Mouse (Mus musculus) cerebellum, adult 8-10 months (tissue): Measurements from ENCODE around the gene Bbox1.

Experiments used
- DNase-seq: peaks from one replicate; pipeline ENCODE4 v3.0.0; 2022

Bbox1 gene

GRCm38 (mm10) chr2:110314509-110315155 is at the start of gene Bbox1:
Gene Bbox1, minus strand, starts transcription at chr2:110314560.
- peak; percentile 1 for DNase-seq

GRCm38 (mm10) chr2:110363855-110364254 is 49.5 kb upstream of the Bbox1 start:
- no peak for DNase-seq

DNA sequence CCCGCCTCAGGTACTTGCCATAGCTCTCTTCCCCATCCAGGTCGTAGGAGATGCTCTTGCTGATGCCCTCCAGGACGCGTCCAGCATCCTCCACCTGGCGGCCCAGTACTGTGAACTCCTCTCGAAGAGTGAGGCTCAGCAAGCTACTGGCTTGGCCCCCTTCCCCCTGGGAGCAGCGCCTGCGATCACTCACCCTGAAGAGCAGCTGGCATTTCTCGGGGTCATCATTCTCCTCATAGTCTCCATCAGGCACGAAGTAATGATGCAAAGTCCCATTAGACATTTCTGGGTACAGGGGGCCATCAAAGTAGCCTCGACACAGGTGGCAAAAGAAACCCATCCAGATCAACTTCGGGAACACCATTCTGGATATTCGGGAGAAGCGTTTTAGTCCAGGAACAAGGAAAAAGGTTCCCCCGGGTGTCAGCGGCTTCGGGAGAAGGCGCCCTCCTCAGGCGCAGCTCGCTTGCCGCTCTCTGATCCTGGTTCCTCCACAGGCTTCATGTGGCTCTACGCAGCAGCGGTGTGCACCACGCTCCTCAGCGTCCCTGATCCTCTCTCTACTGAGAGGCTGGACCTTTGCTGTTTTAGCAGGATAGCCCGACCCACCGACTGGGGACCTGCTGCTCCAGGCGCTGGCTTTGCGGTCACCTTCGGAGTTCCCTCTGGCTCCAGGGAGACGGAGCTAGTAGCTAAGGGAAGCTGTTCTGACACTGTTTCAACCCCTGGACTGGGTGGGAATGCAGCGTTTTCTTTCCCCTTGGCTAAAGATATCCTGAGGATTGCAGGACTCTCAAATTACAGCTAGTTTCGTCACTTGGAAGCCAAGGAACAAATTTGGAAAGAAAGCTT is 48.3 kb upstream of the Bbox1 start, which contains the start of gene Fibin:
Gene Fibin, minus strand, starts transcription at position 752 of the 852 bp plus-strand sequence.
- no peak for DNase-seq

GRCm38 (mm10) chr2:110353302-110353970 is 39.1 kb upstream of the Bbox1 start:
- DNase-seq, result no peak

DNA sequence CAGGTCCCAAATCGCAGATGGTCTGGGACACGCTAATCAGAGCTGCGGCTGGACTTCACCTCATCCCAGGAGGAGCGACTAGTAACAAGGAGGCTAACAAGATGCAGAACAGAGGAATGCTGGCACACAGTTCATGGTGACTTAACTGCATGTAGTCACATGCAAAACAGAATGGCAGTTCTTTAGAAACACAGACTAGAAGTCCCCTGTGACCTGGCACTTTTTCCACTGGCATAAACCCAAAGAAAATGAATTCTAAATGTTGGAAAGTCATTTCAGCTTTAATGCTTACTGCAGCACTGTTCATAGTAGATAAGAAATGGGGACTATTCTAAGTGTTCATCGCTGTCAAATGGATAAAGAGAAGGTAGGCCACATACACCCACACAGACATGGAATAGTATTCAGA is 37.5 kb upstream of the Bbox1 start:
- DNase-seq, result no peak

DNA sequence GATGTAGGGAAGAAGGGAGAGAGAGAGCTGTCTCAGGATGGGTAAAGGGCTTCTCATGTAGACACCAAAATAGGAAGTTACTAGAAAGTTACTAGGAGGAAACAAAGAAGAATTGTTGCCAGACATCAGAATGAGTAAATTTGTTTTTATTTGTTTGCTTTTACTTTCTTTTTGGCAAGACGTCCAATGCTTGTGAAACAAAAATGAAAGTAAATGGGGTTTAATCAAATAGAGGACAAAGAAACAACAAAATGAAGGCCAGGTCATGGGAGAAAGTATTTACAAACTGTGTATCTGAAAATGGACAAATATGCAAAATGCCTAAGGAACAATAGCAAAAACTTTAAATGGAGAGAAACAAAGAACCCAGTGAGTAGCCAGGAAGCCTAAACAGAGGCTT is 37.0 kb upstream of the Bbox1 start:
- DNase-seq, result no peak

DNA sequence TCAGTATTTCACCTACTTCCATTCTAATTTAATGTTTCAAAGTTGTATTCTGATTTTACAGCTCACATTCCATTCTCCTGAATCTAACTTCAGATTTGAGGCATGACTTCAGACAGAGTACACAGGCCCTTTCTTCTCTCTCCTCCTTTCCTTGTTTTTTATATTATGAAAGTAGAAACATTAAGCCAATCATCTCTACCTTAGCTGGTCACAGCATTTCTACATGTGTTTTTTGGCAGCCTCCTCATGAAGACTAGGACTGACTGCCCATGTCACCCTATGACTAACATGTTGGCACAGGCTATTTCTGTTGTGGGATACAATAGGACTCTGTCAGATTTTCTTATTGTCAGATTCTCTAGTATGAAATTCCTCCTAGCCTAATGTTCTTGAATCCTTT is 14.6 kb upstream of the Bbox1 start:
- no peak for DNase-seq

GRCm38 (mm10) chr2:110319949-110320348 is 5.6 kb upstream of the Bbox1 start:
- no peak for DNase-seq

- DNase-seq, result no peak
These were observed 4.9 kb upstream of the Bbox1 start for GRCm38 (mm10) chr2:110319266-110319665.

- no peak for DNase-seq
These were observed 4.4 kb upstream of the Bbox1 start for GRCm38 (mm10) chr2:110318719-110319118.

- no peak for DNase-seq
These were observed 1.9 kb upstream of the Bbox1 start for GRCm38 (mm10) chr2:110316116-110316883.

GRCm38 (mm10) chr2:110314074-110314473 is 286 bp downstream of the Bbox1 start:
- no peak for DNase-seq

DNA sequence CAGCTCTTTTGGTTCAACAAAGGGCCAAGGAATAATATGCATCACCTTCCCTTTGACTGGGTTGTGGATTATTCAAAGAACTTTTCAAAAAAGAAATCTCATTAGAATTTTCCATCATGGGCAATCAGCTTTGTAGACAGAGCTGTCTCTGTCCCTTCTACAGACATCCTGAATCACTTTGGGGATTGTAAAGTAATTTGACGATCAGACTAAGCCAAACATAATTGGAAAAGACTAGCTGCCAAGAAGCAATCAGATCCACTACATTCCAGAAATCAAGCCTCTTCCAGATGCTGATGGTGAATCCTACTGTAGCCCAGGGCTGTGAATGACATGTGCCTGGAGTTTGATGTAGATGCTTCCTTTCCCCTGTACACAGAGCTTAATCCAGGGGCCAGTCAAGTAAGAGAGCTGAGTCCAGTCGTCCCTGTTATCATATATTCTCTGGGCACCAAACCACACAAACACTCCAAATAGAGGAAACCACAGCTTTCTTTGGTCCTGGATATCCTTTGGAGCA is 995 bp downstream of the Bbox1 start:
- no peak for DNase-seq

GRCm38 (mm10) chr2:110305358-110306283 is 8.7 kb downstream of the Bbox1 start:
- DNase-seq, result no peak

DNA sequence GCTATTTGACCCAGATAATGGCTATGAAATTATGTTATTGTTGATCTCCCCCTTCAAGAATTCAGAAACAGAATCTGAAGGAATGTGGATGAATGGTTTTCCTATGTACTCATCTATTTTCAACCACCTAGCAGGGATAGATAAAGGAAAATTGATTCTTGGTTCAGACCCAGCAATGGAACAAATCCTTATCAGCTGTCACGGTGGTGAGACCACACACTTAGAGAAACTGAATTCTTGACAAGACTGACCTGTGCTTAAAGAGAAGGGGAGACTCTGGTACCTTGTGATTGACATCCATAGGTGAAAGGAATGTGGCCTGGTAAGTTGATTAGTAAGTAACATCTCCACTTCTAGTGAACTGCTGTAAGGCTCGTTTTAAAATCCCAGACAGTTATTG is 12.1 kb downstream of the Bbox1 start:
- DNase-seq, result no peak

DNA sequence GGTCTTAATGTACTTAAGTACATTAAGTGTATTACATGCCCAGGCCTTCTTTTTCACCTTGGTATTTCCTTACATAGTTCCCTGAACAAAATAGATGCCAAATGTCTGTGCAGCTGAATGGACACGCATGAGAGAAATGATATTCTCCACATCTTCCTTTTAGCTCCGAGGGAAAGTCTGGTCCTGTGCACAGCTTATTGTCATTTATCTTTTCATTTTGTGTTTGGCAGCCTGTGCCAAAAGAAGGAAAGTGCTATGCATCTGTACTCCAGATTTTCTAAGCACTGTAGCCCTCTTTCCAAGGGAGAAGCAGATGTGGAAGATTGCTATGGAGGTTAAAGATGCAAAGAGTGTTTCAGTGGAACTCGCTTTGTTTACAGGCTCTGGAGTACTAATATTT is 13.0 kb downstream of the Bbox1 start:
- no peak for DNase-seq

DNA sequence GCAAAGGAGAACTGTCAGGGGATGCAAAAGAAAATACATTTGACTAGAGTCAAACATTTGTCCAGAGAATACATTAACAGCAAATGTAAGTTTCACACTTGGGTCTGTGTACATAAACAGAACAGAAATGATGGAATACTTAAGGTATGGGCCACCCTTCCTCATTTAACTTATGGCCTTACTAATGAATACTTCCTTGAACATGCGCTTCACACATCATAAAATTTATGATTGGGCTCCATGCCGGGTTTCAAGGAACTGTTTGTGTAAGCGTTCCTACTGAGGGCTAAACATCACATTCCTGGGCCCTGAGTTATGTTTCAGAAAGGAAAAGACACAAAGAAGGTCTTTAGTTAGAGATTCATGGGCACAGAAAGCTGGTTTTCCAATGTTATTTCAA is 19.4 kb downstream of the Bbox1 start:
- DNase-seq, result no peak

GRCm38 (mm10) chr2:110287959-110288358 is 26.4 kb downstream of the Bbox1 start:
- DNase-seq, result no peak

DNA sequence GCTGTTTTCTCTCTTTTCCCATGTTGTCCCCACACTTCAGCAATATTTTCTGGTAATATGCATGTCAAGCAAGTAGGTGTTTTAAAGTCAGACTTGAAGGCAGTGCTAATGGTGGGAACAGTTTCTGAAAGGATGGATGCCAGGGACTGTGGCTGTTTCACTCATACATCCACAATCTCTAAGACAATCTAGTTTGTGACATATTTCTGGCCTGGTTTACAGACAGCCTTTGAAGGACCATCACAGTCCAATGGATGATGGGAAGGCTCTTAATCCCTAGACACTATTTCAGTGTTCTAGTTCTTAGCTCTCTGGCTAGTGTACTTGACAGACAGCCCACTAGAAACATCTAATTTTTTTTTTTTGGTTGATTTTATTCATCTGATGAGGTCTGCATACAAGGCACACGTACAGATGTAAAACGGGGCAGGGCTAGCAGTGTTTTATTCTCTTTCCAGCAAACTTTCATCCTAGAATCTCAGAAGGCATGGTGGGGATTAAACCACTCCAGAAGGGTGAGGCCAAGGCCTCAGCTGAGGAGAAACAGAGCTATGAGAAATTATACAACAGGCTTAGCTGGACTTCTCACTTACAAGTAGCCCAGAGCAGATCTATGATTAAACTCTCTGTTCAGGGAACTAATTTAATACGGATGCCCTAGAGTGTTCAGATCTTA is 28.4 kb downstream of the Bbox1 start:
- no peak for DNase-seq

- DNase-seq, result no peak
These were observed 38.9 kb downstream of the Bbox1 start for GRCm38 (mm10) chr2:110275424-110275823.

- DNase-seq, result no peak
These were observed 40.2 kb downstream of the Bbox1 start for GRCm38 (mm10) chr2:110274160-110274559.
